Mouse (Mus musculus): ENCODE measurements around the gene Stk38.
"Not testable (repeated sequence)": the region's sequence is repeated elsewhere in the genome, so short reads cannot be mapped to it uniquely, and the experiment has no call there.

Gene Stk38

GRCm38 (mm10) chr17:29007641-29008325, at the start of gene Stk38:
Stk38 (minus strand) TSS chr17:29007995.
- no peak for DNase-seq (ENCODE audit: extremely low spot score, low read depth, low spot score)

GRCm38 (mm10) chr17:29057361-29057890, 49.6 kb upstream of the Stk38 start:
- DNase-seq (ENCODE audit: extremely low spot score, low read depth, low spot score): no peak

DNA sequence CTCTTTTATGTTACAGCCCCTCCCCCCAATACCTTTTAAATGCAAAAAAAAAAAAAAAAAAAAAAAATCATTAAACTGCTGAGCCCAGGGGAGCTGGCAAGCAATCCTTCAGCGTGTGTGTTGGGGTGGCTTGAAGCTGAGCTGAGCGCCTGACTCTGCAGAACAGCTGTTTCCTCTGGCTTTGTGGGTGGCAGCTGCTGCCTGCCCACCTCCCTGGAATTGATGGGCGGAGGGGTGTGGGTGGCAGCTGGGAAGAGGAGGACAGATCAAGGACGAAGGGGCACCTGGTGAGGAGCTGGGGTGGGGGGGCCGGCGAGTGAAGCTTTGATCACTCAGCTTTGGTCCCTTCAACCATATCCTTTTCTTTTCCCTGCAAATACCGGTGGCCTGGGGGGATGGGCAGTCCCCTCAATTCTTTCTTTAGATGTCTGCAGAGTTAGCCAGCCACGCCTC, 48.9 kb upstream of the Stk38 start:
- no peak for DNase-seq (ENCODE audit: extremely low spot score, low read depth, low spot score)

GRCm38 (mm10) chr17:29056207-29056606, 48.4 kb upstream of the Stk38 start:
- no peak for DNase-seq (ENCODE audit: extremely low spot score, low read depth, low spot score)

- DNase-seq (ENCODE audit: extremely low spot score, low read depth, low spot score): no peak
These were observed 47.8 kb upstream of the Stk38 start for GRCm38 (mm10) chr17:29055586-29055985.

DNA sequence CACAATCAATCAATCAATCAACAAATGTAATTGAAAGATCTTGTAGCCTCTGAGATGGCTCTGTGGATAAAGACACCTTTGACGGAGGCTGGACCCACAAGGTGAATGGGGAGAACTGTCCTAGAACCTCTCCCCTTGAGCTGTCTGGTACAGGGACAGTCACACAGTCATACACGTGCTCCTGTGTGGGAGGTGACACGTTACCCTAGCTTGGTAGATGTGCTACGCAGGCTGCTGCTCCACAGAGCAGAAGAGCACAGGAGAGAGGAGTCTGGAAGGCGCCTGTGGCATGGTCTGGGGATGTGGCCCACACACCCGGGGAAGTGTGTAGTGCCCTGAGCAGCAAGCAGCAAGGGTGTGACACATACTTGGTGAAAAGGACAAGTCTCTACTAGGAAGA, 46.6 kb upstream of the Stk38 start:
- no peak for DNase-seq (ENCODE audit: extremely low spot score, low read depth, low spot score)

DNA sequence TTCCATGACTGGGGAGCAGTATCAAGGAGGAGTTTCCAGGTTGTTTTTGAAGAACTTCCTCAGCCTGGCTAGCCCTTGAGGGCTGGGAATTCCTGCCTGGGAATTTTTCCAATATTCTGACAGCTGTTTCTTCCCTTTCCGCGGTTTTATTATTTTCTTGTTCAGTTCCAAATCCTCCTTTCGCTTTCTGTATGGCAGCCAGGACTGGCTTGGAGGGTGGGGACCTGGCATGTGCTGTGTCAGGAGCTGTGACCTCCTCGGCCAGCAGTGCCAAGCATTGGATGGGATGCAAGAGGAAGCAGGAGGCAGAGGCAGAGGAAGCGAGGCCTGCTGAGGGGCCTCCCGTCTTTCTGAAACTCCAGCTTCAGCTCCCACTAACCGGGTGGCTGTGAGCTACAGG, 46.0 kb upstream of the Stk38 start:
- DNase-seq (ENCODE audit: extremely low spot score, low read depth, low spot score): no peak

DNA sequence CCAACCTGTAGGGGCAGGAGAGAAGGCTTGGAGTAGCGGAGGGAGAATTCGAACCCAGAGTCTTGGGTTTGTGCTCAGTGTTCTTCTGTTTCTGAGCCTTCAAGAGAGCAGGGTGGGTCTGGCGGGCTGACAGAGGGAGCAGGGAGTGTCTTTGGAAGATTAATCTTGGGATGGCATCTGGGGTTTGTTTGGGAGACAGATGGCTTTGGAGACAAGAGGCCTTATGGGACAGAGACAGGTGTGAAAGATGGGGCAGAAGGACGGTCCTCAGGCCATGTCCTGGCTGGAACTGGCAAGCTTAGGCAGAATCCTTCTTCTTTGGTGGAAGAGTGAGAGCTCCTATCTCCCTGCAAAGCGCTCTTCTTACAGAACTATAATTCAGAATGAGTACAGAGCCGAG, 45.3 kb upstream of the Stk38 start:
- no peak for DNase-seq (ENCODE audit: extremely low spot score, low read depth, low spot score)

GRCm38 (mm10) chr17:29050791-29051190, 43.0 kb upstream of the Stk38 start:
- DNase-seq (ENCODE audit: extremely low spot score, low read depth, low spot score): no peak

GRCm38 (mm10) chr17:29049923-29050322, 42.1 kb upstream of the Stk38 start:
- DNase-seq (ENCODE audit: extremely low spot score, low read depth, low spot score): no peak

GRCm38 (mm10) chr17:29049508-29049889, 41.7 kb upstream of the Stk38 start:
- no peak for DNase-seq (ENCODE audit: extremely low spot score, low read depth, low spot score)

DNA sequence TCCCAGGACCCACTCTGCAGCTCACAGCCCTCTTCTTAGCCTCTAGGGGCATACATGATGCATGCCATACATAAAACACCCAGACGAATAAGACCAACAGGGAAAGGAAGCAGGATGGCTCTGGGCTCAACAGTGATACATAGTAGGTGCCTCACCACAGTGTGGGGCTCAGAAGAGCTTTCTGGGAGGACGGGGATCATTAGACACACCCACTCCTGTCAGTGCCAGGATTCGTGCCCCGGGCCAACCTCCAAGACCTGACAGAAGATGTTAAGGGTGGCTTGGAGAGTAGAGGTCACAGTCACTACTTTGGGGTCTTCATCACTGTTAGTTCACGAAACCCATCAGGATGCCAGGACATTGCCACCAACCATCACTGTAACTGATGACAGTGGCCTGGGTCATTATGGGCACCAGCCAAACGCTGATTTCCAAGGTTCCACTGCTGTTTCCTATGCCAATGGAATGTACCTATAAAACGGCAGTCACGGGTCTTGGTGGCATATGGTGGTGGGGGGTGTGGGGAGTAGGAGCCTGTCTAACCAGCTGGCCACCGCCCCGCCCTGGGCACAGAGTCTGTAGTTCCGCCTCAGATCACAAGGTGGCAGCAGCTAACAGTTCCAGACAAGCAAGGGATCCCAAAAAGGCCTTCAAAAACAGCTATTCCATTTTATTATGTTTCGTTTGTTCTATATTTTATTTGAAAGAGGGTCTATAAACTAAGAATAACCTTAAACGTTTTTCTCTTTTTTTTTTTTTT, 41.1 kb upstream of the Stk38 start:
- DNase-seq (ENCODE audit: extremely low spot score, low read depth, low spot score): no peak

DNA sequence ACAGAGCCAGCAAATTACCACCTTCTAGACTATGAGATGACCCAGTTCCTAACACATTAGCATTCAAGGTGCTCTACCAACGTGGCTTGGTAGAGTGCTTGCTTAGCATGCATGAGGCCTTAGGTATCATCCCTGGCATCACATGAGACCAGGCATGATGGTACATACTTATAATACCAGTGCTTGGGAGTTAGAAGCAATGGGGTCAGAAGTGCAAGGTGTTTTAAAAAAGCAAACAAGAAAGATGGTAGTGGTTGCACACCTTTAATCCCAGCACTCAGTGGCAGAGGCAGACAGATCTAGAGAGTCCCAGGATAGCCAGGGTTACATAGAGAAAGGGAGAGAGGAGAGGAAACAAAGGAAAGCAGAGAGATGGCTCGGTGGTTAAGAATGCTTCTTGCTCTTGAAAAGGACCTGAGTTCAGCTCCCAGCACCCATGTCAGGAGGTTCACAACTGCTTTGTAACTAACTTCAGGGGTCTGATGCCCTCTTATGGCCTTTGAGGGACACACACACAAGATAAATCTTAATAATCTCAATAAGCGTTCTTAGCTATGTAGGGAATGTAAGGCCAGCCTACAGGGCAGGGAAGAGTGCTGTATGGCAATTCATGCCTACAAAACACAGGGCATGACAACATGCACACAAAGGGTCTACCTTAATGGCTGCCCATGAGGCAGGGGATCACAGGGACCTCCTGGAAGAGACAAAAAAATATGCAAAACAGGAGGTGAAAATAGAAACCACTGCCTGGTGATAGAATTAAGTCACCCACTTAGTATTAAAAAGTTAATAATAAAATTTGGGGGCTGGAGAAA, 40.1 kb upstream of the Stk38 start:
- DNase-seq (ENCODE audit: extremely low spot score, low read depth, low spot score): no peak

DNA sequence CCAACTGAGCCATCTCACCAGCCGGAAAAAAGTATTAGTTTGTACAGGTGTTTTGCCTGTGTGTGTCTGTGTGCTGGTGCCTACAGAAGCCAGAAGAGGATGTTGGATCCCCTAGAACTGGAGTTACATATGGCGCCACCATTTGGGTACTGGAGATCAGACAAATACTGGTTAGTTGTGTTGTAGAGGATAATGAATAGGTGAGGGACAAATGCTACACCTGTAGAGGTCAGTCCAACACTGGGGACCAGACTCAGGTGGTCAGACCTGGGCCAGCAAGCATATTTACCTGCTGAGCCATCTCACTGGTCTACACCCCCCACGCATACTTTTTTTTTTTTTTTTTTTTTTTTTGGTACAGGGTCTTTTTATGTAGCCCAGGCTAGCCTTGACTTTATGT, 39.1 kb upstream of the Stk38 start:
- DNase-seq (ENCODE audit: extremely low spot score, low read depth, low spot score): no peak

DNA sequence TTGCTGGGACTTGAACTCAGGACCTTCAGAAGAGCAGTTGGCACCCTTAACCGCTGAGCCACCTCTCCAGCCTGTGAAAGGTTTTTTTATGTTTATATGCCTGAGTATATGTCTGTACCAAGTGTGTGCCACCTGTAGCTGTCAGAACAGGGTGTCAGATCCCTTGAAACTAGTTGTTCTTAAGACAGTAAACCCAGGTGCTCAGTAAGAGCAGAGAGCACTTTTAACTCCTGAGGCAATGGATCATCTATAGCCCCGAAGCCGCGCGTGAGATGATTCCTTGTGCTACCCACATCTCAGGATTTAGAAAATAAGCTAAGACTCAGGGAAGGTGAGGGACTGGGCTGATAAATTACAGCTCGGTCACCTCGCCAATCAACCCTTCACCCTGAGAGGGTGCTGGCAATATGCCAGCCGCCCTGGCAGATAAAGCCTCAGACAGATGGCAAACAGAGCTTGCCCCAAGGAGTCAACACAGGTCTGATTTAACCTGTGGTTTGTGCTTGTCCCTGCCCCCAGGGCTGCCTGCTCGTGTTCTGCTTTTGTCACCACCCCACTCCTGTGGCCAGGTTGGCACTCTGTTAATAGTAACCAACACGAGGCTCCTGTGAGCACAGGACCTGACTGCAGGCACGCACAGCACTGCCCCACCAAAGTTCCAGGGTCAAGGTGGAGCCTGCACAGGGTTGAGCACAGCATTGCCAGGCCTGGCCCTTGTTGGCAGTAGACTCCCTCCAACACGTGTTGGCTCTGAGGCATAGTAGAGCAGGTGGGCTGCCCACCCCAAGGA, 38.1 kb upstream of the Stk38 start:
- DNase-seq (ENCODE audit: extremely low spot score, low read depth, low spot score): no peak

- DNase-seq (ENCODE audit: extremely low spot score, low read depth, low spot score): no peak
These were observed 37.1 kb upstream of the Stk38 start for GRCm38 (mm10) chr17:29044925-29045319.

DNA sequence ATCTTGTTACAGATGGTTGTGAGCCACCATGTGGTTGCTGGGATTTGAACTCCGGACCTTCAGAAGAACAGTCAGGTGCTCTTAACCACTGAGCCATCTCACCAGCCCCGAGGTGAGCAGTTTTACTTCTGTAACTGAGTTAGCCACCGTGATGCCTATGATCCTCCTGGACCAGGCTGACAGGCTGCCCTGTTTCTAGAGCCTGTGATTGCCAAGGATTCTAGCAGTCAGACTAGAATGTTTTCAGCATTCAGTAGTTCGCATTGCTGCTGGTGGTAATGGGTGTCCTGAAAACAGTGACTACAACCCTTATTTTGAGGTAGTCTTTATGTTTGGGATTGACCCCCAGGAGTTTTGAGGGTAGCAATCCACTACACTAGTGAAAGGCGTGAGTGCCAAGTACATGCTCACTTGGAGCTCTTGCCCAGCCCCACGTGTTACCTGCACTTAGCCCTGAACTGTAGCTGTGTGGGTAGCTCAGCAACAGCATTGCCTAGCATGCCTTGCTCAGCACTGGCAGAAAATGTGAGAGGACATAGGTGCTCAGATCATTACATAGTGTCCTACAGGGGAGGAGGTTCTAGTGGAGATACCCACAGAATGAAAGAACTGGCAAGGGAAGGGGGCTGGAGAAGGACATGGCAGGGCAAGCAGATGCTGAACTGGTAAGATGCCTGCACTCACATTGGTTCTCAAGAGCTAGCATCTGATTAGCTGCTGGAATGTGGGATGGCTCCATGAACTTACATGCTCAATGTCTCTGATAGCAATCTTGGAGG, 36.5 kb upstream of the Stk38 start:
- DNase-seq (ENCODE audit: extremely low spot score, low read depth, low spot score): no peak

DNA sequence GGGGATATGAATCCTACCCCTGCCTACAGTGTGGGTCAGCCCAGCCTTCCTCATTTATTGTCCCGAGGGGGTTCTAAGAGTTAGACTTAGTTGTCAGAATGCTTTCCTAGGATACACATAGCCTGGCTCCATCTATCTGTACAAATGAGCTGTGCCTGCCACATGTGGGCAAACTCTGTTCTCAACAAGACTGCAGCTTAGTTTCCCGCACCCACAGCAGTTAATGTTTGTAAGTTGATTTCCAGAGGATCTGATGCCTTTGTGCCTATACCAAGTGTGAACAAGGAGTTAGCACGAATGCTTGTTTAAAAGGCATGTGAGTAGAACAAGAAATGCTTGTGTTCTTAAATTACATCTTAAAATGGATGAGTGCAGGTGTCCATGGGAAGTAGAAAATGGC, 35.8 kb upstream of the Stk38 start:
- no peak for DNase-seq (ENCODE audit: extremely low spot score, low read depth, low spot score)

GRCm38 (mm10) chr17:29042569-29042968, 34.8 kb upstream of the Stk38 start:
- DNase-seq (ENCODE audit: extremely low spot score, low read depth, low spot score): no peak

DNA sequence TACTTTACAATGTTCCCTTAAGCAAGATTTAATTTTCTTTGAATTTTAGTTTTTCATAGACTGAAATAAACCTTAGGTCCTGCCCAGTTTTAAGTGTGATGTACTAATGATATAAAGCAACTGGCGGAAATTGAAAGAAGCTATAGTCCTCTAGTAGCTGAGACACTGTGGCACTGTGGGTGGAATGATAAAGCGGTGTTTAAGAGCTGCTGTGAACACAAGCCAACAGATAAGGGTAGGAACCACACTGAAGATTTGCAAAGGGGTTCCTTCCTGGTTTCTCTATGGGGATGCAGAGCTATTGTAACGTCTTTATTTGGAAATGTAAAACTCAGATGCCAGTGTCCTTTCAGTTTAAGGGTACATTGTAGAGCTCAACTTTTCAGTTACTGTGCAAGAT, 33.8 kb upstream of the Stk38 start:
- not testable (repeated sequence) for DNase-seq (ENCODE audit: extremely low spot score, low read depth, low spot score)

Data from hindlimb bud, embryonic 11.5 days (tissue).